Mouse (Mus musculus) forebrain, embryonic 11.5 days (tissue): Measurements from ENCODE around the gene Iqcf6. TPM values are rescaled to one million over a fixed set of nuclear protein-coding genes. Genes with fewer than 3 reads are reported as not detected.

Experiments used
- ATAC-seq: fragments of 200-750 bp; cut with Nextera tagmentation; replicated peaks from 2 replicates; pipeline ENCODE4 v1.8.0; 2017; ENCODE audit warnings: moderate TSS enrichment; ENCODE audit not compliant: low FRiP score
- DNase-seq: peaks from one replicate; pipeline ENCODE4 v3.0.0-alpha.2; 2017; ENCODE audit warnings: low spot score
- H3K27ac ChIP-seq: fragments of 300-500 bp; sonication (generic); 2 replicates; pipeline ENCODE4 v1.5.1; 2014; ENCODE audit warnings: low read depth, low read length
- H3K27me3 ChIP-seq: fragments of 300-500 bp; sonication (generic); 2 replicates; pipeline ENCODE4 v1.6.1; 2014; ENCODE audit warnings: mild to moderate bottlenecking, low read length, mixed read lengths; ENCODE audit not compliant: control insufficient read depth, insufficient read depth
- H3K36me3 ChIP-seq: fragments of 300-500 bp; sonication (generic); 2 replicates; pipeline ENCODE4 v1.6.1; 2014; ENCODE audit warnings: mild to moderate bottlenecking, low read length, moderate library complexity, mixed read lengths; ENCODE audit not compliant: control insufficient read depth, insufficient read depth
- H3K4me1 ChIP-seq: fragments of 300-500 bp; sonication (generic); replicated peaks from 2 replicates; pipeline ENCODE4 v1.6.1; 2014; ENCODE audit warnings: low read length, mixed read lengths; ENCODE audit not compliant: control insufficient read depth, insufficient read depth
- H3K4me2 ChIP-seq: fragments of 300-500 bp; sonication (generic); 2 replicates; pipeline ENCODE4 v1.6.1; 2014; ENCODE audit warnings: low read depth, mild to moderate bottlenecking, low read length, moderate library complexity, mixed read lengths; ENCODE audit not compliant: severe bottlenecking
- H3K4me3 ChIP-seq: fragments of 300-500 bp; sonication (generic); 2 replicates; pipeline ENCODE4 v1.5.1; 2014; ENCODE audit warnings: low read depth, low read length
- H3K9ac ChIP-seq: fragments of 300-500 bp; sonication (generic); 2 replicates; pipeline ENCODE4 v1.6.1; 2014; ENCODE audit warnings: low read length
- H3K9me3 ChIP-seq: fragments of 300-500 bp; sonication (generic); 2 replicates; pipeline ENCODE4 v1.6.1; 2016; ENCODE audit warnings: low read length, mixed read lengths; ENCODE audit not compliant: control insufficient read depth
- WGBS: fragments of 180-500 bp; shearing (Covaris S2); extraction: QIAGEN DNeasy Blood & Tissue Kit; methylation state at CpG from one replicate; pipeline ENCODE4 v1.1.7; 2014; 5-methylcytosine and 5-hydroxymethylcytosine counted together
- polyA plus RNA-seq: library from polyadenylated mRNA; unstranded; fragments of >200 nt; fragmentation: Nextera tagmentation; extraction: Ambion mirVana; gene quantifications from 2 replicates; pipeline ENCODE4 v1.2.1, GENCODE M21; 2014

Iqcf6 gene
- polyA plus RNA-seq, 1 experiment from 2014 or later, result not detected

GRCm38 (mm10) chr9:106643787-106644186 is 17.4 kb downstream of the Iqcf6 start:
- WGBS, result 68% methylated on average over 6 of the region's 6 CpGs
- H3K9me3 ChIP-seq, result no peaks in the 10 kb centered on the region
- DNase-seq, result no peak
- H3K9ac ChIP-seq, result no peak overlapping the region
- H3K4me2 ChIP-seq, result no peak overlapping the region
- no peak for ATAC-seq
- H3K4me3 ChIP-seq, result no peak overlapping the region
- H3K27me3 ChIP-seq, result no peaks in the 10 kb centered on the region
- no peaks in the 10 kb centered on the region for H3K36me3 ChIP-seq
- no peaks in the 10 kb centered on the region for H3K4me1 ChIP-seq
- no peak overlapping the region for H3K27ac ChIP-seq

GRCm38 (mm10) chr9:106645684-106646271 is 19.4 kb downstream of the Iqcf6 start:
- DNase-seq, result no peak
- 80% methylated on average over 9 of the region's 9 CpGs for WGBS
- H3K9me3 ChIP-seq, result no peaks in the 10 kb centered on the region
- no peaks in the 10 kb centered on the region for H3K27me3 ChIP-seq
- no peaks in the 10 kb centered on the region for H3K4me1 ChIP-seq
- no peaks in the 10 kb centered on the region for H3K36me3 ChIP-seq
- no peak overlapping the region for H3K4me2 ChIP-seq
- no peak overlapping the region for H3K4me3 ChIP-seq
- H3K9ac ChIP-seq, result no peak overlapping the region
- H3K27ac ChIP-seq, result no peak overlapping the region
- no peak for ATAC-seq

GRCm38 (mm10) chr9:106647226-106647625 is 20.8 kb downstream of the Iqcf6 start:
- H3K4me1 ChIP-seq, result no peaks in the 10 kb centered on the region
- 80% methylated on average over 27 of the region's 27 CpGs for WGBS
- H3K27me3 ChIP-seq, result no peaks in the 10 kb centered on the region
- no peak overlapping the region for H3K4me2 ChIP-seq
- no peaks in the 10 kb centered on the region for H3K36me3 ChIP-seq
- H3K9ac ChIP-seq, result no peak overlapping the region
- ATAC-seq, result no peak
- no peak overlapping the region for H3K4me3 ChIP-seq
- H3K27ac ChIP-seq, result no peak overlapping the region
- H3K9me3 ChIP-seq, result no peaks in the 10 kb centered on the region
- DNase-seq, result no peak

- H3K36me3 ChIP-seq, result no peaks in the 10 kb centered on the region
- no peak for ATAC-seq
- no peak overlapping the region for H3K4me3 ChIP-seq
- DNase-seq, result no peak
- H3K4me2 ChIP-seq, result no peak overlapping the region
- H3K27ac ChIP-seq, result no peak overlapping the region
- no peaks in the 10 kb centered on the region for H3K9me3 ChIP-seq
- WGBS, result 74% methylated on average over 1 of the region's 1 CpGs
- no peak overlapping the region for H3K9ac ChIP-seq
- peaks cover 3% of the 10 kb centered on the region for H3K27me3 ChIP-seq
- H3K4me1 ChIP-seq, result 0 out of 2 replicates have a peak, but pooled peaks cover 2% of the 10 kb centered on the region
These were observed 26.3 kb downstream of the Iqcf6 start for GRCm38 (mm10) chr9:106652720-106653119.

- Histone ChIP-seq H3K9me3 (no peaks in the 10 kb centered on the region), H3K27ac (no peak within 1 kb of the TSS), H3K27me3 (peaks cover 3% of the 10 kb centered on the region), H3K4me1 (0 out of 2 replicates have a peak, but pooled peaks cover 2% of the 10 kb centered on the region), H3K4me2 (peak within 1 kb of the TSS; percentile 88), H3K4me3 (peak within 1 kb of the TSS; percentile 33), H3K9ac (peak within 1 kb of the TSS; percentile 41), H3K36me3 (no peaks in the 10 kb centered on the region)
- DNase-seq (peak; percentile 90), ATAC-seq (peak; percentile 77)
- WGBS, result under 1% methylated on average over 43 of the region's 44 CpGs
These were observed 29.7 kb downstream of the Iqcf6 start, which contains the start of gene Grm2 for GRCm38 (mm10) chr9:106655884-106656720. Grm2 (minus strand) TSS chr9:106656082.

- DNase-seq, result no peak
- Histone ChIP-seq H3K4me3 (no peak overlapping the region), H3K36me3 (no peaks in the 10 kb centered on the region; the same call in 1 of the 2 replicates), H3K9ac (no peak overlapping the region), H3K9me3 (no peaks in the 10 kb centered on the region), H3K4me2 (no peak overlapping the region), H3K27me3 (peaks cover 3% of the 10 kb centered on the region), H3K27ac (no peak overlapping the region), H3K4me1 (0 out of 2 replicates have a peak, but pooled peaks cover 2% of the 10 kb centered on the region)
- no peak for ATAC-seq
- WGBS, result 32% methylated on average over 5 of the region's 5 CpGs
These were observed 30.4 kb downstream of the Iqcf6 start for GRCm38 (mm10) chr9:106656820-106657219.

GRCm38 (mm10) chr9:106657592-106657991 is 31.2 kb downstream of the Iqcf6 start:
- H3K27ac ChIP-seq, result no peak overlapping the region

GRCm38 (mm10) chr9:106659441-106659840 is 33.1 kb downstream of the Iqcf6 start:
- Histone ChIP-seq H3K9ac (no peak overlapping the region), H3K4me2 (no peak overlapping the region), H3K4me3 (no peak overlapping the region), H3K9me3 (no peaks in the 10 kb centered on the region), H3K27me3 (peaks cover 3% of the 10 kb centered on the region), H3K36me3 (no peaks in the 10 kb centered on the region; the same call in 1 of the 2 replicates), H3K27ac (no peak overlapping the region), H3K4me1 (0 out of 2 replicates have a peak, but pooled peaks cover 2% of the 10 kb centered on the region)
- no peak for DNase-seq
- 29% methylated on average over 7 of the region's 7 CpGs for WGBS
- no peak for ATAC-seq

More at GRCm38 (mm10) chr9:106657592-106657991, 31.2 kb downstream of the Iqcf6 start:
- no peak for ATAC-seq
- Histone ChIP-seq H3K4me2 (no peak overlapping the region), H3K4me1 (0 out of 2 replicates have a peak, but pooled peaks cover 2% of the 10 kb centered on the region), H3K9ac (no peak overlapping the region), H3K27me3 (peaks cover 3% of the 10 kb centered on the region), H3K36me3 (no peaks in the 10 kb centered on the region; the same call in 1 of the 2 replicates), H3K4me3 (no peak overlapping the region), H3K9me3 (no peaks in the 10 kb centered on the region)
- WGBS, result 42% methylated on average over 5 of the region's 5 CpGs
- DNase-seq, result no peak
